Mouse (Mus musculus) heart, postnatal 0 days (tissue): ENCODE data around the gene Lrrc20. TPM values are rescaled to one million over a fixed set of nuclear protein-coding genes. Genes with fewer than 3 reads are reported as not detected.

Experiments used
- ATAC-seq: fragments of 200-750 bp; cut with Nextera tagmentation; 2 replicates; pipeline ENCODE4 v1.8.0; 2017; ENCODE audit warnings: low read depth, moderate number of reproducible peaks, moderate library complexity; ENCODE audit not compliant: insufficient read depth
- DNase-seq: peaks from one replicate; pipeline ENCODE4 v3.0.0-alpha.2; 2016; ENCODE audit warnings: low spot score
- H3K27ac ChIP-seq: fragments of 300-500 bp; sonication (generic); 2 replicates; pipeline ENCODE4 v1.5.1; 2014; ENCODE audit warnings: low read depth, mild to moderate bottlenecking
- H3K27me3 ChIP-seq: fragments of 300-500 bp; sonication (generic); 2 replicates; pipeline ENCODE4 v1.6.1; 2014; ENCODE audit warnings: low read length, mixed read lengths; ENCODE audit not compliant: control insufficient read depth, insufficient read depth
- H3K36me3 ChIP-seq: fragments of 300-500 bp; sonication (generic); replicated peaks from 2 replicates; pipeline ENCODE4 v1.6.1; 2014; ENCODE audit warnings: low read length, mixed read lengths; ENCODE audit not compliant: control insufficient read depth, insufficient read depth
- H3K4me1 ChIP-seq: fragments of 300-500 bp; sonication (generic); 2 replicates; pipeline ENCODE4 v1.6.1; 2014; ENCODE audit warnings: antibody characterized with exemption; ENCODE audit not compliant: control insufficient read depth, insufficient read depth
- H3K4me2 ChIP-seq: fragments of 300-500 bp; sonication (generic); 2 replicates; pipeline ENCODE4 v1.6.1; 2014; ENCODE audit warnings: low read depth, mild to moderate bottlenecking, low read length, moderate library complexity
- H3K4me3 ChIP-seq: fragments of 300-500 bp; sonication (generic); 2 replicates; pipeline ENCODE4 v1.5.1; 2014; ENCODE audit warnings: low read depth, low read length
- H3K9ac ChIP-seq: fragments of 300-500 bp; sonication (generic); replicated peaks from 2 replicates; pipeline ENCODE4 v1.6.1; 2014; ENCODE audit warnings: low read depth, low read length, mixed read lengths
- H3K9me3 ChIP-seq: fragments of 300-500 bp; sonication (generic); replicated peaks from 2 replicates; pipeline ENCODE4 v1.6.1; 2016; ENCODE audit warnings: low read length; ENCODE audit not compliant: control insufficient read depth
- CTCF ChIP-seq: IDR thresholded peaks from 2 replicates; pipeline ENCODE4 v1.5.1; 2016; ENCODE audit warnings: antibody characterized with exemption, control low read depth, low read depth
- EP300 ChIP-seq: IDR thresholded peaks from 2 replicates; pipeline ENCODE4 v1.6.1; 2016; ENCODE audit warnings: antibody characterized with exemption, low read depth
- WGBS: fragments of 180-500 bp; shearing (Covaris S2); extraction: QIAGEN DNeasy Blood & Tissue Kit; methylation state at CpG from one replicate; pipeline ENCODE4 v1.1.7; 2014; 5-methylcytosine and 5-hydroxymethylcytosine counted together
- polyA plus RNA-seq: library from polyadenylated mRNA; unstranded; fragments of >200 nt; fragmentation: Nextera tagmentation; extraction: Ambion mirVana; gene quantifications from 2 replicates; pipeline ENCODE4 v1.2.1, GENCODE M21; 2015
- total RNA-seq: library from RNA; depleted of rRNA; stranded (reverse); fragments of >200 nt; gene quantifications from 2 replicates; pipeline ENCODE4 v1.2.3, GENCODE M21; 2014; ENCODE audit warnings: low replicate concordance

Gene Lrrc20
- total and polyA plus RNA-seq, 2 experiments from 2014 or later, result 12.9 to 15.2 TPM

DNA sequence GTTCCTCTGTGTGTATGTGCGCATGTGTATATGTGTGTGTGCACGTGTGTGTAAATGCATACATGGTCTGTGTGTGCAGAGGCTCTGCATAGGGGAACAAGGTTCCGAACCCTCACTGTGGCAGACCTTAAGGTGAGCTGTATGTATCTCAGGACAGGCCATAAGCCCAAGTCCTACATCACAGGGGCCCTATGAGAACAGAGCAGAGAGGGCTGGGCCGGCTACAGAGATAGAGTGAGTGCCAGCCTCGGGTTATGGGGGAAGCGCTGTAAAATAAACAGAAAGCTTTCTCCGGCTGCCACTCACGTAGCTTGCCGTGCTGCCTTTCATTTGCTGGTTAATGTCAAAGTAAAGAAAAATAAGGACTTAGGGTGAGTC lies 69.3 kb downstream of the Lrrc20 start:
- H3K9me3 ChIP-seq, result no peaks in the 10 kb centered on the region
- H3K4me2 ChIP-seq, result no peak overlapping the region
- 62% methylated on average over 9 of the region's 9 CpGs for WGBS
- H3K4me1 ChIP-seq, result no peaks in the 10 kb centered on the region
- H3K27ac ChIP-seq, result no peak overlapping the region
- H3K27me3 ChIP-seq, result no peaks in the 10 kb centered on the region
- no peak for ATAC-seq
- DNase-seq, result no peak
- H3K36me3 ChIP-seq, result no peaks in the 10 kb centered on the region
- no peak overlapping the region for H3K9ac ChIP-seq
- TF ChIP-seq CTCF (no peak), EP300 (no peak)
- H3K4me3 ChIP-seq, result no peak overlapping the region

DNA sequence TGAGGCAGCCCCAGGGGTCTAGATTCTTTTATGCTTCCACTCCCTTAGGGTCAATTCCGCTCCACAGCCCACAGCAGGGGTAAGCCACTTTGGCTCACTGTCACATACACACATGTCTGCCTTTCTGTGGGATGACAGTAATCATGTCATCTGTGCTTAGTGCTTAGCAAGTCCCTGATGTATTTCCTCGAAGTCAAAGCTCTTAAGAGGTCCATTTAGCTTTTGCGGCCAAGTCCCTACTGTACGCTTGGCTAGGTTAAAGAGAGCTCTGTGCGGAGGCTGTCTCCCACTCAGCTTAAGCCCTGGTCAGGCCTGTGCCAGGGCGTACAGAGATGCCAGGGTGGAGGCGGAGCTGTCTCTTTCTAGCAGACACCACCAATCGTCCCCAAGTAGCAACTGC lies 74.5 kb downstream of the Lrrc20 start:
- no peak for TF ChIP-seq CTCF
- TF ChIP-seq EP300, result no peak
- 87% methylated on average over 8 of the region's 8 CpGs for WGBS
- Histone ChIP-seq H3K9me3 (no peaks in the 10 kb centered on the region), H3K4me2 (no peak overlapping the region), H3K9ac (no peak overlapping the region), H3K36me3 (no peaks in the 10 kb centered on the region), H3K4me3 (no peak overlapping the region), H3K27me3 (no peaks in the 10 kb centered on the region), H3K27ac (no peak overlapping the region), H3K4me1 (no peaks in the 10 kb centered on the region)
- no peak for ATAC-seq
- DNase-seq, result no peak

DNA sequence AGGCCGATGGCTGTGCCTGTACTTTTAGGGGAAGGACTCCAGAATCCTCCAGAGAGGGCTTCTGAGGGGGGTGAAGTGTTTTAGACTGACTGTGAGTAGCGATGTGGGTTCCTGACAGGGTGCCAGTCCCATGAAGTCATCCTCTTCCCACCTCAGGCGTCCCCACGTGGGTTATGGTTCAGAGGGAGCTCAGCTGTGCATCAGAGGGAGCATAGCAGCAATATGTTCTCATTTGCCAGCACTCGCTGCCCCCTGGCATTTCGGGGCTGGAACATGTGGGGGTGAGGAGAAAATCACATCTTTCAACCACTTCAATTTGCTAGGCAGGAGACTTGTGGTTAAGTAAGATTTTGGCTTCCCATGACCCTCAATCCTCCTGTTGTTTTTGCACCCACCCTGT lies 79.6 kb downstream of the Lrrc20 start:
- Histone ChIP-seq H3K4me2 (no peak overlapping the region), H3K27me3 (no peaks in the 10 kb centered on the region), H3K4me1 (no peaks in the 10 kb centered on the region), H3K27ac (no peak overlapping the region), H3K9me3 (no peaks in the 10 kb centered on the region), H3K4me3 (no peak overlapping the region), H3K36me3 (no peaks in the 10 kb centered on the region), H3K9ac (no peak overlapping the region)
- ATAC-seq, result no peak
- no peak for TF ChIP-seq CTCF
- no peak for TF ChIP-seq EP300
- no peak for DNase-seq
- 68% methylated on average over 6 of the region's 6 CpGs for WGBS

DNA sequence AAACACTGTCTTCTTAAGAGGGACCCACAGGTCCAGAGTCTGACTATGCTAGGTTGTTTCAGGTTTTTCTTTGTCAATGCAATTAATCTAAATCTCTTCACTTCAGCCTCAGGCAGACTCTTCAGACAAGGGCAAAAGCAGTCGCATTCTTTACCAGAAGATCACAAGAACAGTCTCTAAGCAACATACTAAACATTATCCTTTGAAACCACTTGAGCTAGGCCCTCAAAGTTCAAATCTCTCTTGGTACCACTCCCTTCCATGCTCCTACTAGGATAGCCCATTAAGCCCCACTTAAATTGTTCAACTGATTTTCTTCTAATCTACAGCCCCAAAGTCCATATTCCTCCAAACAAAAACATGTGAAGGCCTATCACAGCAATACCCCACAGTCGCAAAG lies 83.0 kb downstream of the Lrrc20 start:
- ATAC-seq, result no peak
- Histone ChIP-seq H3K36me3 (no peaks in the 10 kb centered on the region), H3K27me3 (no peaks in the 10 kb centered on the region), H3K4me1 (no peaks in the 10 kb centered on the region), H3K9ac (no peak overlapping the region), H3K4me2 (no peak overlapping the region), H3K9me3 (peaks cover 10% of the 10 kb centered on the region; the same call in 1 of the 2 replicates), H3K4me3 (no peak overlapping the region), H3K27ac (no peak overlapping the region)
- WGBS, result 73% methylated on average over 2 of the region's 2 CpGs
- TF ChIP-seq CTCF (no peak), EP300 (no peak)
- DNase-seq, result no peak

DNA sequence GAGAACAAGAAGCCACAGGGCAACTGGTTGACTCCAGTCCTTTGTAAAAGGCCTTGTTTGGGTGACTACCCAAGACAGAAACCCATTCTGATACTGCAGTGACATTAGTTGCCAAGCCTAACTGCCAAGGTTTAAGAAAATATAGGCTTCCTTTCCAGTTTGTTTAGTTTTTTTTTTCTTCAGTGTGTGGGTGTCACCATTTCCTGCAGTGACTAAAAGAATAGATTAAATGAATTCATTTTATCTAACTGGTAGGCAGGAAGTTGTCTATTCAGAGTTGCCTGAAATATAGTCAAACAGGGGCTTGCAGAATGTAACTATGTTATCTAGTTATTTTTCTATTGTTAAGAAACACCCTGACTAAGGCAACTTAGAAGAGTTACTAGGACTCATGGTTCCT lies 83.9 kb downstream of the Lrrc20 start:
- Histone ChIP-seq H3K9me3 (peaks cover 10% of the 10 kb centered on the region; the same call in 1 of the 2 replicates), H3K27ac (no peak overlapping the region), H3K27me3 (no peaks in the 10 kb centered on the region), H3K36me3 (no peaks in the 10 kb centered on the region), H3K4me2 (no peak overlapping the region), H3K4me3 (no peak overlapping the region), H3K9ac (no peak overlapping the region), H3K4me1 (no peaks in the 10 kb centered on the region)
- no peak for ATAC-seq
- peak; percentile 37 for DNase-seq
- no peak for TF ChIP-seq EP300
- no peak for TF ChIP-seq CTCF

DNA sequence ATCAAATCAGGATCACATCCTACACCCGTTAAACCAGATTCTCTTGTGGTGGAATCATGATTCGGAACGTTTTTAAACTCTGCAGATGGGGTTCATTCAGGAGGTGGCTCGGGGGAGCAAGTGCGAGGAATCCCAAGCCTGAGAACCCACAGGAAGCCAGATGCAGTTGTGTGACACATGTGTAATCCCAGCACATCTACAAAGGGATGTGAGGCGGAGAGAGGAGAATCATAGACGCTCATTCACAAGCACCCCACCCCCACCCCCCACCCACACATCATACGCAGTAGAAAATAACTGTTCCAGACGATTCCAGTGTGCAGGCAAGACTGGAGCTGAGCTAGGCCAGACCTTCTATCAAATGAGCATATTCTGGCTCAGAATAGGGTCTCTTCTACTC lies 87.9 kb downstream of the Lrrc20 start:
- H3K27me3 ChIP-seq, result no peaks in the 10 kb centered on the region
- ATAC-seq (no peak), DNase-seq (no peak)
- 82% methylated on average over 9 of the region's 9 CpGs for WGBS
- TF ChIP-seq EP300 (no peak), CTCF (no peak)
- H3K4me1 ChIP-seq, result no peaks in the 10 kb centered on the region
- peaks cover 10% of the 10 kb centered on the region; the same call in 1 of the 2 replicates for H3K9me3 ChIP-seq
- H3K36me3 ChIP-seq, result no peaks in the 10 kb centered on the region
- H3K27ac ChIP-seq, result no peak overlapping the region
- no peak overlapping the region for H3K9ac ChIP-seq
- no peak overlapping the region for H3K4me2 ChIP-seq
- no peak overlapping the region for H3K4me3 ChIP-seq
